Mouse (Mus musculus) olfactory bulb, adult 2 months (tissue): Measurements from ENCODE around the gene Acrbp.

Source experiments
- CTCF ChIP-seq: fragments of 200-500 bp; IDR thresholded peaks from 2 replicates; pipeline ENCODE4 v1.5.1; 2012; ENCODE audit warnings: low read depth, mild to moderate bottlenecking, low read length, moderate library complexity; ENCODE audit not compliant: insufficient read depth
- POLR2A ChIP-seq: fragments of 200-500 bp; IDR thresholded peaks from 2 replicates; pipeline ENCODE4 v1.6.1; 2012; ENCODE audit warnings: mild to moderate bottlenecking, low read depth, low read length, moderate library complexity; ENCODE audit not compliant: insufficient read depth

- TF ChIP-seq CTCF (no peak), POLR2A (no peak)
These were observed 24.3 kb downstream of the Acrbp start for GRCm38 (mm10) chr6:125073825-125074224.
